Mouse (Mus musculus) MEL (cell line): ENCODE measurements around the gene Olfr700. TPM values are rescaled to one million over a fixed set of nuclear protein-coding genes. Genes with fewer than 3 reads are reported as not detected.
"Not testable (repeated sequence)": the region's sequence is repeated elsewhere in the genome, so short reads cannot be mapped to it uniquely, and the experiment has no call there.

Experiments used
- DNase-seq: peaks from one replicate; pipeline ENCODE4 v3.0.0; 2011; ENCODE audit warnings: low read depth, low spot score
- H3K27ac ChIP-seq: 2 replicates; pipeline ENCODE4 v1.5.1; 2012; ENCODE audit warnings: low read depth, mild to moderate bottlenecking, control low read depth, low read length, moderate library complexity; ENCODE audit not compliant: control insufficient read depth
- H3K27me3 ChIP-seq, 2 experiments: fragments of 150-350 bp in 1 of 2; sonication (generic) in 1 of 2; 2 replicates each; pipeline ENCODE4 v1.6.1; 2012; ENCODE audit warnings: low read length in 2 of 2, mild to moderate bottlenecking in 2 of 2, improper control_type of control experiment in 1 of 2, moderate library complexity in 1 of 2; ENCODE audit not compliant: insufficient read depth in 2 of 2, control insufficient read depth in 1 of 2
- H3K36me3 ChIP-seq, 2 experiments: 2 replicates each; pipeline ENCODE4 v1.6.1; 2012 to 2014; ENCODE audit warnings: low read length in 2 of 2, improper control_type of control experiment in 1 of 2, inconsistent platforms in 1 of 2, mild to moderate bottlenecking in 1 of 2; ENCODE audit not compliant: insufficient read depth in 2 of 2, control insufficient read depth in 1 of 2
- H3K4me1 ChIP-seq, 2 experiments: fragments of 150-350 bp in 1 of 2; sonication (generic) in 1 of 2; 2 replicates each; pipeline ENCODE4 v1.6.1; 2012; ENCODE audit warnings: low read length in 2 of 2, improper control_type of control experiment in 1 of 2, mild to moderate bottlenecking in 1 of 2; ENCODE audit not compliant: insufficient read depth in 2 of 2, control insufficient read depth in 1 of 2
- H3K4me3 ChIP-seq, 2 experiments: fragments of 150-350 bp in 1 of 2; sonication (generic) in 1 of 2; 2 replicates each; pipeline ENCODE4 v1.5.1; 2012; ENCODE audit warnings: low read depth in 2 of 2, low read length in 2 of 2, mild to moderate bottlenecking in 2 of 2, moderate library complexity in 2 of 2, control low read depth in 1 of 2, improper control_type of control experiment in 1 of 2; ENCODE audit not compliant: control insufficient read depth in 1 of 2, insufficient read depth in 1 of 2
- H3K79me2 ChIP-seq: 2 replicates; pipeline ENCODE4 v1.6.1; 2012; ENCODE audit warnings: mild to moderate bottlenecking, low read length, moderate library complexity; ENCODE audit not compliant: control insufficient read depth, poor library complexity, insufficient read depth
- H3K9ac ChIP-seq: 2 replicates; pipeline ENCODE4 v1.6.1; 2012; ENCODE audit warnings: low read depth, mild to moderate bottlenecking, control low read depth, low read length, moderate library complexity; ENCODE audit not compliant: control insufficient read depth, poor library complexity, severe bottlenecking
- H3K9me3 ChIP-seq: fragments of 150-350 bp; sonication (generic); replicated peaks from 2 replicates; pipeline ENCODE4 v1.6.1; 2012; ENCODE audit warnings: mild to moderate bottlenecking, low read length, improper control_type of control experiment, moderate library complexity; ENCODE audit not compliant: insufficient read depth
- BHLHE40 ChIP-seq: IDR thresholded peaks from 2 replicates; pipeline ENCODE4 v1.6.1; 2012; ENCODE audit warnings: low read depth, mild to moderate bottlenecking, inconsistent platforms, low read length, improper control_type of control experiment, borderline replicate concordance
- E2F4 ChIP-seq: IDR thresholded peaks from 2 replicates; pipeline ENCODE4 v1.6.1; 2011; ENCODE audit warnings: low read depth, low read length, improper control_type of control experiment, borderline replicate concordance
- EP300 ChIP-seq, 2 experiments: IDR thresholded peaks; 2 replicates each; pipeline ENCODE4 v1.6.1; 2011; ENCODE audit warnings: improper control_type of control experiment in 2 of 2, low read length in 2 of 2, low read depth in 1 of 2, mild to moderate bottlenecking in 1 of 2
- ETS1 ChIP-seq: IDR thresholded peaks from 2 replicates; pipeline ENCODE4 v1.6.1; 2012; ENCODE audit warnings: low read depth, mild to moderate bottlenecking, inconsistent platforms, low read length, improper control_type of control experiment, moderate library complexity
- GABPA ChIP-seq: IDR thresholded peaks from 2 replicates; pipeline ENCODE4 v1.6.1; 2012; ENCODE audit warnings: low read depth, mild to moderate bottlenecking, inconsistent platforms, low read length, improper control_type of control experiment, moderate library complexity
- MAX ChIP-seq: IDR thresholded peaks from 2 replicates; pipeline ENCODE4 v1.6.1; 2011; ENCODE audit warnings: low read length, improper control_type of control experiment
- MAZ ChIP-seq: IDR thresholded peaks from 2 replicates; pipeline ENCODE4 v1.6.1; 2012; ENCODE audit warnings: low read depth, mild to moderate bottlenecking, inconsistent platforms, low read length, improper control_type of control experiment
- MEF2A ChIP-seq: IDR thresholded peaks from 2 replicates; pipeline ENCODE4 v1.6.1; 2014; ENCODE audit warnings: low read depth, mild to moderate bottlenecking, inconsistent platforms, low read length, improper control_type of control experiment; ENCODE audit not compliant: poor library complexity, insufficient replicate concordance, severe bottlenecking; ENCODE audit errors: extremely low read depth
- MYB ChIP-seq: IDR thresholded peaks from 2 replicates; pipeline ENCODE4 v1.6.1; 2011; ENCODE audit warnings: mild to moderate bottlenecking, low read depth, low read length, improper control_type of control experiment
- POLR2AphosphoS2 ChIP-seq: IDR thresholded peaks from 2 replicates; pipeline ENCODE4 v1.6.1; 2011; ENCODE audit warnings: low read length, improper control_type of control experiment
- RAD21 ChIP-seq: IDR thresholded peaks from 2 replicates; pipeline ENCODE4 v1.6.1; 2011; ENCODE audit warnings: mild to moderate bottlenecking, low read depth, low read length, improper control_type of control experiment
- SIN3A ChIP-seq: IDR thresholded peaks from 2 replicates; pipeline ENCODE4 v1.6.1; 2012; ENCODE audit warnings: low read length, improper control_type of control experiment, inconsistent platforms
- TBP ChIP-seq: IDR thresholded peaks from 2 replicates; pipeline ENCODE4 v1.8.0; 2011; ENCODE audit warnings: low read depth, low read length, improper control_type of control experiment
- TCF12 ChIP-seq: IDR thresholded peaks from 2 replicates; pipeline ENCODE4 v1.6.1; 2014; ENCODE audit warnings: low read depth, mild to moderate bottlenecking, inconsistent platforms, low read length, improper control_type of control experiment, moderate library complexity
- ZKSCAN1 ChIP-seq: IDR thresholded peaks from 2 replicates; pipeline ENCODE4 v1.6.1; 2012; ENCODE audit warnings: low read depth, mild to moderate bottlenecking, inconsistent platforms, low read length, improper control_type of control experiment, moderate library complexity
- ZMIZ1 ChIP-seq: IDR thresholded peaks from 2 replicates; pipeline ENCODE4 v1.6.1; 2012; ENCODE audit warnings: low read depth, mild to moderate bottlenecking, inconsistent platforms, low read length, improper control_type of control experiment, moderate library complexity
- ZNF384 ChIP-seq: IDR thresholded peaks from 2 replicates; pipeline ENCODE4 v1.6.1; 2012; ENCODE audit warnings: low read depth, mild to moderate bottlenecking, inconsistent platforms, low read length, improper control_type of control experiment
- polyA plus RNA-seq, 2 experiments: library from polyadenylated mRNA; stranded (reverse) in 1 of 2; unstranded in 1 of 2; fragments of >175 nt in 1 of 2; fragments of >200 nt in 1 of 2; gene quantifications; 2 replicates each; pipeline versions ENCODE4 v1.2.1 to v1.2.4; 2012; ENCODE audit warnings: low replicate concordance in 2 of 2, low read depth in 1 of 2; ENCODE audit not compliant: insufficient read length in 2 of 2, insufficient read depth in 1 of 2, missing spikeins in 1 of 2
- total RNA-seq: library from RNA; depleted of rRNA; stranded (reverse); fragments of 300-350 nt; gene quantifications from 2 replicates; pipeline ENCODE4 v1.2.3, GENCODE M21; 2012; rRNA removed

The Olfr700 gene
- total and polyA plus RNA-seq, 3 experiments: not detected

DNA sequence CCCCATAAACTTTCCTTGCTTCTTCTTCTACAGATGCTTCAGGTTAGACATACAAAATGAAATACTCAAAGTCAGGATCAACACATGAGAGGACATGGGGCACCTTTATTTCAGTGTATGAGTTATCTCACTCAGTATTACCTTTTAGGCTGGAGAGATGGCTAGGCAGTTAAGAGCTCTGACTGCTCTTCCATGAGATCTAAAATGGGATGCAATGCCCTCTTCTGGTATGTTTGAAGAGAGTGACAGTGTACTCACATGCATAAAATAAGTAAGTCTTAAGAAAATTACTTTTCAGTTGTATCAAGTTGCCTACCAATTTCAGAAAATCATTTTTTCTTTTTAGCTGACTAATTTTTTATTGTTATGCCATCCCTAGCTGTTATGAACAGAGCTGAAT lies 20.3 kb downstream of the Olfr700 start:
- H3K4me3 ChIP-seq: no peak overlapping the region
- no peaks in the 10 kb centered on the region for H3K36me3 ChIP-seq
- H3K9me3 ChIP-seq: no peaks in the 10 kb centered on the region
- TF ChIP-seq MEF2A (no peak), RAD21 (no peak), BHLHE40 (no peak)
- no peak overlapping the region for H3K27ac ChIP-seq
- H3K9ac ChIP-seq: no peak overlapping the region
- H3K79me2 ChIP-seq: no peaks in the 10 kb centered on the region
- no peaks in the 10 kb centered on the region for H3K4me1 ChIP-seq
- no peaks in the 10 kb centered on the region for H3K27me3 ChIP-seq
- DNase-seq: no peak

DNA sequence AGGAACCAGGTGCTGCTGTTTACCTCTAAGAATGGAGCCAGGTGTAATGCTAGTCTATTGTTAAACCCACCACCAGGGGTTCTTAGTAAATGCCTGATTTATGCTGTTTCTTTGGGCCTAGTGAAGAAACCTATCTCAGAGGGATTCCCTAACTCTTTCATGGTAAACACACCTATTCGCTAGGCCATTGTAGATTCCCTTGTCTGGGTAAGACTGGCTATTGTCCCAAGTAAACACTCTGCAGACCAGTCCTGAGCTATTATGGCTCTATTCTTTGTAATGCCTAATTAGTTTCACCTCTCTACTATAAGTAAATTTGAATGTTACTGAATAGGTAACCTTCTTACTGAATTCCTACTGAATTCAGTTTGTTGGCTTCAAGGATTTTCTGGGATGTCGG lies 47.6 kb downstream of the Olfr700 start:
- H3K4me3 ChIP-seq, H3K79me2 ChIP-seq, H3K36me3 ChIP-seq, H3K27me3 ChIP-seq, H3K27ac ChIP-seq, H3K9me3 ChIP-seq, H3K9ac ChIP-seq, H3K4me1 ChIP-seq, DNase-seq: not testable (repeated sequence)

DNA sequence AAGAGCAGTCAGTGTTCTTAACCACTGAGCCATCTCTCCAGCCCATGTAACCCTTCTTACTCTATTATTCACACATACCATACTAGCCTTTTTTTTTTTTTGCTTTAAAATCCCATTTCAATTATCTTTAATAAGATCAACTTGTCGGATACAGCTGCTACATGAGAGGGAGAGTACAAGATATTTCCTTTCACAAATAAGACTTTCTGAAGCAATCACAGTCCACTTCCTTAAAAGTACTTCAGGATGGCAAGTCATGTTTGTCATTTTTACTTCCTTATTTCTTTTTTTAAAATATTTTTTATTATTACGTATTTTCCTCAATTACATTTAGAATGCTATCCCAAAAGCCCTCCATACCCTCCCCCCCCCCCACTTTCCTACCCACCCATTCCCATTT lies 49.8 kb downstream of the Olfr700 start:
- Histone ChIP-seq H3K4me3 (no peak overlapping the region), H3K4me1 (no peaks in the 10 kb centered on the region), H3K27me3 (no peaks in the 10 kb centered on the region)
- TF ChIP-seq MYB (no peak), E2F4 (no peak), GABPA (no peak), TBP (no peak), RAD21 (no peak), MAX (no peak), ETS1 (no peak), POLR2AphosphoS2 (no peak), ZKSCAN1 (no peak), MAZ (no peak), SIN3A (no peak), ZNF384 (no peak), ZMIZ1 (no peak), TCF12 (no peak), EP300 (IDR thresholded peaks at IDR 0.05; ENCODE audit: low read depth in 1 of 2, low read length in 2 of 2) (no peak)
- TF ChIP-seq, all 39 proteins: peak for 0
- no peaks in the 10 kb centered on the region for H3K9me3 ChIP-seq
- H3K27ac ChIP-seq: no peak overlapping the region
- H3K36me3 ChIP-seq: no peaks in the 10 kb centered on the region
- no peak for DNase-seq
- no peaks in the 10 kb centered on the region for H3K79me2 ChIP-seq
- H3K9ac ChIP-seq: no peak overlapping the region

Other genes with a start within 250 kb of the Olfr700 start
- not detected in 2 replicates for gene Olfr693, start 128.2 kb downstream of the Olfr700 start, total RNA-seq
- not detected for gene Olfr693, start 128.2 kb downstream of the Olfr700 start, polyA plus RNA-seq
- gene Olfr694, start 117.0 kb downstream of the Olfr700 start, total RNA-seq: not detected in 2 replicates
- not detected for gene Olfr694, start 117.0 kb downstream of the Olfr700 start, polyA plus RNA-seq
- not detected in 2 replicates for gene Olfr695, start 92.4 kb downstream of the Olfr700 start, total RNA-seq
- not detected for gene Olfr695, start 92.4 kb downstream of the Olfr700 start, polyA plus RNA-seq
- not detected in 2 replicates for gene Olfr697, start 66.4 kb downstream of the Olfr700 start, total RNA-seq
- gene Olfr697, start 66.4 kb downstream of the Olfr700 start, polyA plus RNA-seq: not detected
- not detected in 2 replicates for gene Olfr698, start 53.4 kb downstream of the Olfr700 start, total RNA-seq
- gene Olfr698, start 53.4 kb downstream of the Olfr700 start, polyA plus RNA-seq: not detected
- gene Olfr699, start 15.6 kb downstream of the Olfr700 start, total RNA-seq: not detected in 2 replicates
- gene Olfr699, start 15.6 kb downstream of the Olfr700 start, polyA plus RNA-seq: not detected
- not detected in 2 replicates for gene Olfr701, start 5.3 kb upstream of the Olfr700 start, total RNA-seq
- gene Olfr701, start 5.3 kb upstream of the Olfr700 start, polyA plus RNA-seq: not detected
- not detected in 2 replicates for gene Olfr702, start 25.1 kb upstream of the Olfr700 start, total RNA-seq
- gene Olfr702, start 25.1 kb upstream of the Olfr700 start, polyA plus RNA-seq: not detected
- gene Olfr703, start 34.5 kb upstream of the Olfr700 start, total RNA-seq: not detected in 2 replicates
- gene Olfr703, start 34.5 kb upstream of the Olfr700 start, polyA plus RNA-seq: not detected
- gene Olfr704, start 54.4 kb upstream of the Olfr700 start, total RNA-seq: not detected in 2 replicates
- gene Olfr704, start 54.4 kb upstream of the Olfr700 start, polyA plus RNA-seq: not detected
- not detected in 2 replicates for gene Olfr705, start 68.1 kb upstream of the Olfr700 start, total RNA-seq
- gene Olfr705, start 68.1 kb upstream of the Olfr700 start, polyA plus RNA-seq: not detected
- gene Olfr706, start 79.3 kb upstream of the Olfr700 start, total RNA-seq: not detected in 2 replicates
- gene Olfr706, start 79.3 kb upstream of the Olfr700 start, polyA plus RNA-seq: not detected
- not detected in 2 replicates for gene Olfr707, start 92.4 kb upstream of the Olfr700 start, total RNA-seq
- not detected for gene Olfr707, start 92.4 kb upstream of the Olfr700 start, polyA plus RNA-seq
- not detected in 2 replicates for gene Olfr1532-ps1, start 99.2 kb upstream of the Olfr700 start, total RNA-seq
- gene Olfr1532-ps1, start 99.2 kb upstream of the Olfr700 start, polyA plus RNA-seq: not detected
- not detected in 2 replicates for gene Olfr709-ps1, start 123.4 kb upstream of the Olfr700 start, total RNA-seq
- gene Olfr709-ps1, start 123.4 kb upstream of the Olfr700 start, polyA plus RNA-seq: not detected
- gene Olfr710, start 139.5 kb upstream of the Olfr700 start, total RNA-seq: not detected in 2 replicates
- not detected for gene Olfr710, start 139.5 kb upstream of the Olfr700 start, polyA plus RNA-seq
- not detected in 2 replicates for gene Olfr6, start 155.1 kb upstream of the Olfr700 start, total RNA-seq
- not detected for gene Olfr6, start 155.1 kb upstream of the Olfr700 start, polyA plus RNA-seq
- not detected in 2 replicates for gene Olfr711, start 166.6 kb upstream of the Olfr700 start, total RNA-seq
- gene Olfr711, start 166.6 kb upstream of the Olfr700 start, polyA plus RNA-seq: not detected
- gene Olfr2, start 197.2 kb upstream of the Olfr700 start, total RNA-seq: not detected in 2 replicates
- not detected for gene Olfr2, start 197.2 kb upstream of the Olfr700 start, polyA plus RNA-seq
- gene Olfr713, start 222.3 kb upstream of the Olfr700 start, total RNA-seq: not detected in 2 replicates
- gene Olfr713, start 222.3 kb upstream of the Olfr700 start, polyA plus RNA-seq: not detected